ENCODE assay signal across 8 mouse cellular contexts in genomic region chr8:125083746-125084145, GRCm38 (mm10). TPM values are rescaled to one million over a fixed set of nuclear protein-coding genes. Genes with fewer than 3 reads are reported as not detected.
DNase-seq lines count a peak whose midpoint lies in the region; ATAC-seq and TF ChIP-seq lines count a peak whose summit lies in the region.

No protein-coding gene starts in this region.

- intact Hi-C loops in left cerebral cortex, postnatal 4 days (cut with DNase I): no loop called here
- intact Hi-C loops in left cerebral cortex, postnatal 36 days (cut with DNase I): no loop called here

- H3K27ac ChIP-seq in cerebellum, adult 2 months (ENCODE audit: insufficient read depth, low read length): no peak overlapping the region
- peak overlapping the region; percentile 74 for H3K27ac ChIP-seq in intestine, embryonic 14.5 days (ENCODE audit: low read depth)
- peak overlapping the region; percentile 74 for H3K27ac ChIP-seq in lung, postnatal 0 days (ENCODE audit: low read length)

- H3K36me3 ChIP-seq in intestine, embryonic 14.5 days (ENCODE audit: control insufficient read depth, insufficient read depth, low read length): no peaks in the 10 kb centered on the region
- no peaks in the 10 kb centered on the region for H3K36me3 ChIP-seq in lung, postnatal 0 days (ENCODE audit: insufficient read depth, low read length)

- H3K9ac ChIP-seq in intestine, embryonic 14.5 days (ENCODE audit: low read length): no peak overlapping the region
- no peak overlapping the region for H3K9ac ChIP-seq in lung, postnatal 0 days (replicated peaks; ENCODE audit: low read depth)

- H3K4me1 ChIP-seq in cerebellum, adult 2 months (ENCODE audit: control insufficient read depth, insufficient read depth, low read length): peaks cover 18% of the 10 kb centered on the region
- no peaks in the 10 kb centered on the region; the same call in none of the 2 replicates for H3K4me1 ChIP-seq in intestine, embryonic 14.5 days (replicated peaks; ENCODE audit: control insufficient read depth, insufficient read depth, low read length)
- peaks cover 3% of the 10 kb centered on the region; the same call in 1 of the 2 replicates for H3K4me1 ChIP-seq in lung, postnatal 0 days (ENCODE audit: insufficient read depth, low read depth, low read length)

- no peaks in the 10 kb centered on the region for H3K27me3 ChIP-seq in cerebellum, adult 2 months (ENCODE audit: control insufficient read depth, insufficient read depth, low read length)
- H3K27me3 ChIP-seq in intestine, embryonic 14.5 days (replicated peaks; ENCODE audit: control insufficient read depth, insufficient read depth, low read length): no peaks in the 10 kb centered on the region
- no peaks in the 10 kb centered on the region for H3K27me3 ChIP-seq in lung, postnatal 0 days (replicated peaks; ENCODE audit: insufficient read depth, low read length)

- peak; percentile 63 for DNase-seq in left cerebral cortex, postnatal 4 days
- DNase-seq in left cerebral cortex, postnatal 36 days (ENCODE audit: low spot score in 2 of 2): no peak
- peak; percentile 83 to 84 for DNase-seq in cerebellum, adult 2 months
- DNase-seq in gastrocnemius, postnatal 25 days: peak; percentile 52
- DNase-seq in intestine, embryonic 14.5 days (ENCODE audit: low spot score): no peak
- peak; percentile 20 for DNase-seq in lung, postnatal 0 days (ENCODE audit: low spot score)
- DNase-seq in testis, postnatal 10 days (ENCODE audit: low spot score): no peak
- DNase-seq in urinary bladder, postnatal 14 days (ENCODE audit: low spot score): no peak

- TF ChIP-seq EP300 in lung, postnatal 0 days (IDR thresholded peaks at IDR 0.05): no peak

- ATAC-seq in intestine, embryonic 14.5 days (replicated peaks; ENCODE audit: low FRiP score, low TSS enrichment, low read depth): no peak
- ATAC-seq in lung, postnatal 0 days: peak; percentile 25; the same call in 1 of the 2 replicates

- no peak overlapping the region for H3K4me3 ChIP-seq in cerebellum, adult 2 months (replicated peaks; ENCODE audit: insufficient read depth, low read depth, low read length)
- H3K4me3 ChIP-seq in intestine, embryonic 14.5 days (ENCODE audit: low read depth, low read length): no peak overlapping the region
- no peak overlapping the region for H3K4me3 ChIP-seq in lung, postnatal 0 days (ENCODE audit: low read depth, low read length)

- H3K9me3 ChIP-seq in intestine, embryonic 14.5 days (ENCODE audit: control insufficient read depth, low read length): no peaks in the 10 kb centered on the region
- no peaks in the 10 kb centered on the region for H3K9me3 ChIP-seq in lung, postnatal 0 days (ENCODE audit: low read length)

- TF ChIP-seq CTCF in cerebellum, adult 2 months (IDR thresholded peaks at IDR 0.05; ENCODE audit: borderline replicate concordance, insufficient read depth, low read depth, low read length): no peak
- no peak for TF ChIP-seq CTCF in lung, postnatal 0 days (IDR thresholded peaks at IDR 0.05)

- 6% methylated on average over 4 of the region's 4 CpGs for WGBS in cerebellum, adult 2 months
- 55% methylated on average over 4 of the region's 4 CpGs for WGBS in intestine, embryonic 14.5 days
- 28% methylated on average over 4 of the region's 4 CpGs for WGBS in lung, postnatal 0 days

- TF ChIP-seq POLR2A in cerebellum, adult 2 months (IDR thresholded peaks at IDR 0.05; ENCODE audit: borderline replicate concordance, insufficient read depth, low read length): no peak

- no peak overlapping the region for H3K4me2 ChIP-seq in intestine, embryonic 14.5 days (ENCODE audit: low read length)
- no peak overlapping the region for H3K4me2 ChIP-seq in lung, postnatal 0 days (replicated peaks; ENCODE audit: low read depth, low read length)

RNA-seq across cellular contexts. Expression of gene Disc1, which starts 29.8 kb away (rescaled TPM):
- total RNA-seq in left cerebral cortex, postnatal 4 days (2021): 1 to 10 TPM; 3.9 to 4.4 TPM
- total RNA-seq in left cerebral cortex, postnatal 36 days (2021): 1 to 10 TPM; 1.4 to 2.5 TPM
- polyA plus RNA-seq in cerebellum, adult 2 months (2012; rRNA removed): 1.2 and 1.4 TPM in 2 replicates
- 1 to 10 TPM in 1 of 2 experiments, under 1 TPM in 1; 0.61 to 1.0 TPM for total RNA-seq in gastrocnemius, postnatal 25 days (2021)
- 1.9 and 2.5 TPM in 2 replicates for polyA plus RNA-seq in intestine, embryonic 14.5 days (2014; fragmentation: Nextera tagmentation; extraction: Ambion mirVana)
- 0.97 and 1.0 TPM in 2 replicates for polyA plus RNA-seq in lung, postnatal 0 days (2015; fragmentation: Nextera tagmentation; extraction: Ambion mirVana)

Comparison
In these comparisons a context has a peak if more than half of its experiments do, and no peak if none do; other contexts are left out.
1. DNase-seq: peak in left cerebral cortex, postnatal 4 days (single experiment), cerebellum, adult 2 months (2 of 2), gastrocnemius, postnatal 25 days (single experiment) and lung, postnatal 0 days (single experiment); none in left cerebral cortex, postnatal 36 days (0 of 2), intestine, embryonic 14.5 days (single experiment), testis, postnatal 10 days (single experiment) and urinary bladder, postnatal 14 days (single experiment).